Mouse (Mus musculus): ENCODE measurements at regions not wholly inside any gene's neighbourhood (a gene's known extent, or its start where the extent isn't known, plus 50 kb on each side); places are given as distances from the start of the nearest gene placed in this dataset.

GRCm38 (mm10) chr8:35140775-35141174 is 624.8 kb upstream of the Gm19410 start:
- Histone ChIP-seq H3K79me2 (ENCODE audit: control insufficient read depth, insufficient read depth, low read length, poor library complexity) (no peaks in the 10 kb centered on the region), H3K4me1 (ENCODE audit: control insufficient read depth in 1 of 2, insufficient read depth in 2 of 2, low read length in 2 of 2) (no peaks in the 10 kb centered on the region), H3K27ac (ENCODE audit: control insufficient read depth, low read depth, low read length) (no peak overlapping the region), H3K4me3 (ENCODE audit: control insufficient read depth in 1 of 2, insufficient read depth in 1 of 2, low read depth in 2 of 2, low read length in 2 of 2) (no peak overlapping the region), H3K27me3 (ENCODE audit: control insufficient read depth in 1 of 2, insufficient read depth in 2 of 2, low read length in 2 of 2) (no peaks in the 10 kb centered on the region), H3K9me3 (replicated peaks; ENCODE audit: insufficient read depth, low read length) (no peaks in the 10 kb centered on the region), H3K36me3 (ENCODE audit: control insufficient read depth in 1 of 2, insufficient read depth in 2 of 2, low read length in 2 of 2) (no peaks in the 10 kb centered on the region), H3K9ac (ENCODE audit: control insufficient read depth, low read depth, low read length, poor library complexity, severe bottlenecking) (no peak overlapping the region)
- TF ChIP-seq MYC (IDR thresholded peaks at IDR 0.05; ENCODE audit: low read depth, low read length), result no peak
- no peak for TF ChIP-seq MAFK (IDR thresholded peaks at IDR 0.05; ENCODE audit: borderline replicate concordance, low read depth, low read length)
- no peak for TF ChIP-seq USF1 (IDR thresholded peaks at IDR 0.05; ENCODE audit: low read depth, low read length)
- no peak for TF ChIP-seq USF2 (IDR thresholded peaks at IDR 0.05; ENCODE audit: borderline replicate concordance in 1 of 2, insufficient read depth in 1 of 2, low read depth in 1 of 2, low read length in 2 of 2)
- no peak for TF ChIP-seq GABPA (IDR thresholded peaks at IDR 0.05; ENCODE audit: low read depth, low read length)
- TF ChIP-seq KAT2A (conservative IDR thresholded peaks at IDR 0.05; ENCODE audit: low read depth, low read length), result no peak
- TF ChIP-seq RCOR1 (IDR thresholded peaks at IDR 0.05; ENCODE audit: low read depth, low read length), result no peak
- no peak for TF ChIP-seq BHLHE40 (IDR thresholded peaks at IDR 0.05; ENCODE audit: borderline replicate concordance, low read depth, low read length)
- TF ChIP-seq UBTF (IDR thresholded peaks at IDR 0.05; ENCODE audit: borderline replicate concordance, insufficient read depth, low read depth, low read length), result no peak
- TF ChIP-seq GATA1 (IDR thresholded peaks at IDR 0.05; ENCODE audit: low read depth, low read length), result no peak
- TF ChIP-seq JUND (IDR thresholded peaks at IDR 0.05; ENCODE audit: low read depth, low read length), result no peak
- TF ChIP-seq MXI1 (IDR thresholded peaks at IDR 0.05; ENCODE audit: low read depth, low read length), result no peak
- TF ChIP-seq ELF1 (IDR thresholded peaks at IDR 0.05; ENCODE audit: low read depth, low read length), result no peak
- TF ChIP-seq ZMIZ1 (IDR thresholded peaks at IDR 0.05; ENCODE audit: low read depth, low read length), result no peak
- no peak for TF ChIP-seq ZKSCAN1 (IDR thresholded peaks at IDR 0.05; ENCODE audit: low read depth, low read length)
- DNase-seq (ENCODE audit: low read depth, low spot score), result no peak

DNA sequence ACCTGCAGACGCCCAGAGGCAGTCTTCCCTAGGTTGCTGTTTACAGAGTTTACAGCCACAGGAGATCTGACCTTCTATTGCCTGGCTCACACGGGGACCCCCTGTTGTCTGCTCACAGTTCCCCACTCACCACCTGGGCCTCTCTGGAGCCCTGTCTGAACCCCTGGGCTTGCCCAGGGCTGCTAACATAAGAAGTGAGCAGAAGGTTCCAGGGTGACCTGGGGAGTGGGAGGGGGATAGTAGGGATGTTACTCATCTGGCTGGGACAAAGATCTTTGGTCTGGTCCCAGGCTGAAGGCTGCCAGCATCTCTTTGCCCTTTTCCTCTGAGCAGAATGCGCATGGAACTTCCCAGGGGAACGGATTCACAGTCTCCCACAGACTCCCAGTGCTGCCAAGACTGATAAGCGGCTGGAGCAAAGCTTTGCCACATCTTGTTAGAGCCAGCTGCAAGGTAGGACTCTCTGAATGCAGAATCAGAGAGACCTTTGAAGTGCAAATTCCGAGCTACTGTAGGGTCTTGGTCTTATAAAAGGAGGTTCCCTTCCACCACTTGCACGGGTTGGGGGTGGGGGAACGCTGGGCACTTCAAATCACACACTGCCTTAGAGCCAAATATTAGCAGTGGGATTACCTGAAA is 622.5 kb upstream of the Gm19410 start:
- no peak overlapping the region for H3K4me3 ChIP-seq (ENCODE audit: control insufficient read depth in 1 of 2, insufficient read depth in 1 of 2, low read depth in 2 of 2, low read length in 2 of 2)
- no peaks in the 10 kb centered on the region for H3K27me3 ChIP-seq (ENCODE audit: control insufficient read depth in 1 of 2, insufficient read depth in 2 of 2, low read length in 2 of 2)

More for the DNA sequence above, 622.5 kb upstream of the Gm19410 start:
- H3K9ac ChIP-seq (ENCODE audit: control insufficient read depth, low read depth, low read length, poor library complexity, severe bottlenecking), result no peak overlapping the region
- no peaks in the 10 kb centered on the region for H3K4me1 ChIP-seq (ENCODE audit: control insufficient read depth in 1 of 2, insufficient read depth in 2 of 2, low read length in 2 of 2)
- DNase-seq (ENCODE audit: low read depth, low spot score), result no peak
- no peaks in the 10 kb centered on the region for H3K36me3 ChIP-seq (ENCODE audit: control insufficient read depth in 1 of 2, insufficient read depth in 2 of 2, low read length in 2 of 2)
- no peaks in the 10 kb centered on the region for H3K9me3 ChIP-seq (replicated peaks; ENCODE audit: insufficient read depth, low read length)
- H3K27ac ChIP-seq (ENCODE audit: control insufficient read depth, low read depth, low read length), result no peak overlapping the region
- TF ChIP-seq TBP (IDR thresholded peaks at IDR 0.05; ENCODE audit: low read depth, low read length) (no peak), MYB (IDR thresholded peaks at IDR 0.05; ENCODE audit: low read depth, low read length) (no peak)
- H3K79me2 ChIP-seq (ENCODE audit: control insufficient read depth, insufficient read depth, low read length, poor library complexity), result no peaks in the 10 kb centered on the region
